Mouse (Mus musculus): ENCODE measurements around the gene Grm4.

GRCm38 (mm10) chr17:27541261-27541660 lies 20.1 kb upstream of the Grm4 start:
- TF ChIP-seq POLR2A (IDR thresholded peaks at IDR 0.05; ENCODE audit: borderline replicate concordance, insufficient read depth, low read length) (no peak), CTCF (IDR thresholded peaks at IDR 0.05; ENCODE audit: borderline replicate concordance, insufficient read depth, low read depth, low read length) (no peak)
